Mouse (Mus musculus) cerebellum, adult 2 months (tissue): ENCODE data around the gene Tmem63c.

Experiments
- CTCF ChIP-seq: fragments of 200-500 bp; IDR thresholded peaks from 2 replicates; pipeline ENCODE4 v1.5.1; 2011; ENCODE audit warnings: low read depth, mild to moderate bottlenecking, control low read depth, low read length, moderate library complexity, borderline replicate concordance; ENCODE audit not compliant: insufficient read depth
- POLR2A ChIP-seq: fragments of 200-500 bp; IDR thresholded peaks from 2 replicates; pipeline ENCODE4 v1.6.1; 2011; ENCODE audit warnings: low read length, control low read depth, borderline replicate concordance; ENCODE audit not compliant: insufficient read depth

DNA sequence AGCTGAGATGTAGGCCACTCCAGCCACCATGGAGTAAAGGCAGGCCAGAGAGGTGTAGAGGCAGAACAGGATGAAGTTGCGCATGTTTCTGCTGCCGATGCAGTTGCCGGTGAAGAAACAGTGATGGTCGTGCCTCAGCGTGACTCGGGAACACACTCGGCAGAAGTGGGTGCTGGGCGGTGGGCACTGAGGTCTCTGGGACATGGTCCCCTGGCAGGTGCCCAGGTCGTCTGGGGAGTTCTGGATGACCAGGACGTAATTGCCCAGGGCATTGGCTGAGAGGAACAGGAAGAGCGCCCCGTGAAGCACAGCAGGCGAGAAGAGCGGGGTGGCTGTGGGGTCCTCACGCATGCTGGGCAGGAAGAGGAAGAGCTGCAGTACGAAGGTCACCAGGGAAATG is 32.9 kb upstream of the Tmem63c start:
- no peak for TF ChIP-seq POLR2A
- no peak for TF ChIP-seq CTCF
